Mouse (Mus musculus): ENCODE measurements around the gene Chst11.
A peak's percentile ranks its signal among the peaks of the same experiment; 100 is the strongest.

Gene Chst11

GRCm38 (mm10) chr10:83151362-83151761 is 166.1 kb downstream of the Chst11 start:
- no peak for DNase-seq

- DNase-seq = no peak
Measured at GRCm38 (mm10) chr10:83151896-83152685, 166.8 kb downstream of the Chst11 start.

DNA sequence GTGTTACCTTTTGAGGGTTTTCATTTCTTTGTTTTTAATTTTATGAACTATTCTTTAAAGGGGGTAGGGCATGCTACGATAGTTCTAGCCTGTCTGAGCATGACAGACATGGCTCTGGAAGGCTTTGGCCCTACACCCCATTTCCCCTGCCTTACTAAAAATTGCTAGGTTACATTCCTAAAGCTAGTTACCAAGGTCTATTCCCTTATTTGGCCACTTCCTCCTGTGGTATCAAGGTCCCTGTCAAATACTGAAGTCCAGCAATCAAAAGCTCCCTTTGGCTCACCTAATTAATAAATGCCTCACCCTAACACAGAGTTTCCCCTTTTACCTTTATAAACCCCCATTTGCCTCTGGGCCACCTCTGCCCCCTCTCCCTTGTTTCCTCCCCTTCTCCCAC is 167.4 kb downstream of the Chst11 start:
- DNase-seq = no peak

DNA sequence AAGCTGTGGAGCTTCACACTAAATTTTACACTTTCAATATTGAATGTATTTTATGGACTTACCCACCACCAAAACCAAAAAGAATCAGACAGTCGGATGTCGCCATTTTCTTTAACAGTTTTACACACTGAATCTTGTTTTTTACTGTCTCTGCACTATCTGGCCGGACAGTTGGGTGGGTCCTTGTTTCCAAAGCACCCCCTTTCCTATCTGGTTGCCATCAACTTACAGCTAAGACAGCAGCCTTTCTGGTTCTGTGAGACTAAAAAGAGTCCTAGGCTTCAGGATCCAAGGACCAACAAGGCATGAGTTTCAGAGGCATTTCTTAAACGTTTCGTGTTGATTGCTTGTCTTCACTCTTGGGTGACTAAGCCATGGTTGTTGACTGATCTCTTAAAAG is 168.1 kb downstream of the Chst11 start:
- no peak for DNase-seq

DNA sequence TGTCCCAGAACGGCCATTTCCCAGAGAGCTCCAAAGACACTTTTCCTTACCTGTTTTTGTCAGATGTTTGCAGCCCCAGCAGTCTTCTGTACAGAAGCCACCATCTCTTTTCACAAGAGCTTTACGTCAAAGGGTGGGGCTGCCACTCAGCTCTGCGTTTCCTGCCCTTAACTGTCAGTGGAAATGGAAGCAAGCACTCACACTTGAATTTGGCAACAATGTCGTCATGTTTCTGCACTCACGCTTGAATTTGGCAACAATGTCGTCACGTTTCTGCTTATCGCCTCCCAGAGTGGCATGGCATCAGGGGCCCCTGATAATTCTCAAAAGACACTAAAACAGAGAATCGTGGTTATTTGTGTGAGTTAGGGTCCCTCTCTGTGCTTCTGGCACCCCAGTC is 168.6 kb downstream of the Chst11 start:
- no peak for DNase-seq

DNA sequence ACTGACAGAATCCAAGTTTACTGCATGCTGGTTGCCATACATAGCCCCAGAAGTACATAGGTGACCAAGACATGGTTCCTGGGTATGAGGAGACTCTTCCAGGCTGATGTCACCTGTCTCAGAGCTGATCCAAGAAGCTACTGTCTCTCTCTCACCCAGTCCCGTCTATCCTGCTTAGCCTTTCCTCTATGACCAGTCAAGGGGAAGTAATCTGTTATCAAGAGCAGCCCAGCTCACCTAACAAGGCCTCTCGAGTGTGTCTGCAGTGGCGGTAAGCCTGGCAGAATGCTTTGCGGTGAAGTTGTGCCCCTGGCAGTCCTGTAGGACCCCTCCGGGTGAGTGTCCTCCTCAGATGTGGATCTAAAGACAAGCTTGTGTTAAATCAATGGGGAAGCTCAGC is 172.0 kb downstream of the Chst11 start:
- DNase-seq = no peak

GRCm38 (mm10) chr10:83158322-83158721 is 173.0 kb downstream of the Chst11 start:
- DNase-seq = no peak

GRCm38 (mm10) chr10:83159229-83159628 is 173.9 kb downstream of the Chst11 start:
- no peak for DNase-seq

DNA sequence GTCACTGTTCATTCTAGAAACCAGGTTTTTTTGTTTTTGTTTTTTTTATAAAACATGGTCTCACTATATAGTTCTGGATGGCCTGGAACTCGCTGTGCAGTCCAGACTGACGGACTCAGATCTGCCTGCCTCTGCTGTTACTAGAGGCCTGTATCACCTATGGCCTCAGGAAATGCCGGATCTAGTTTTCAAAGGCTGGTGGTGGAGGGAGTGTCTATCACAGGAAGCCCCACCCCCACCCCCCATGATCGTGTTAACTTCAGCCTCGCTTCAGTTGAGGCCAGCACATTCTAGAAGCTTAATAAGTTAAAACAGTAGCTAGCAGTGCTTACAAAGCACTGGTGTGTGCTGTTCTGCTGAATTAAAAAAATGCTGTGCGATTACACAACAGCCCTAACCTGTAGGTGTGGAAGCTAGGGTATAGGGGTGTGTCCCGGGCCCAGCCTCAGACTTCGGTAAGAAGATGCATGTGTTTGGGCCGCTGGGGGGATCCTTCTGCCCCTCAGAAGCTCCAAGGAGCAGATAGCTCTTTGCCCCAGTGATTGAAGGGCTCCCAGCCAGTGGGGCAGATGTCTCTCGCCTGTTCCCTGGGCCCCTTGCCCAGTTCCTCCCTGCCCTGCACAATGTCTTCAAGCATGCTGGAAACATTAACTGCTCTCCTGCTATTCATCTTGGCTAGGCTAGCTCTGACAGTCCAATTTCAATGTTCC is 176.5 kb downstream of the Chst11 start:
- DNase-seq = peak; percentile 90

DNA sequence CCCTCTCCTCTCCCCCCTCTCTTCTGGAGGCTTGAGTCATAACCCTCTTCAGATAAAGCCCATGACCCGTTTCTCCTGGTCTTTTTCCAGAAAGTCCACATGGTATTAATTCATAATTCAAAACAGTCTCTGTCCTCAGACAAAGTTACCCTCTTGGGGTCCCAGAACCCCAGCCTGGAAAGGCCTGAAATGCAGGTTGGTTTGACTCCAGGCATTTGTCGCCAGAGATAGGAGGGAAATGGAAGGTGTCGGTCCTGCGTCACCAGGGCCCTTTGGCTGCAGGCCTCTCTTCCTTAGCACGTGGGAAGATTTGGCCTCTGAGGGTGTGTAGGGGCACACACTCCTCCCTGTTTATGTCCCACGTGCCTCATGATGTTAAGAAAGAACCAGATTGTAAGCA is 178.6 kb downstream of the Chst11 start:
- DNase-seq = no peak

DNA sequence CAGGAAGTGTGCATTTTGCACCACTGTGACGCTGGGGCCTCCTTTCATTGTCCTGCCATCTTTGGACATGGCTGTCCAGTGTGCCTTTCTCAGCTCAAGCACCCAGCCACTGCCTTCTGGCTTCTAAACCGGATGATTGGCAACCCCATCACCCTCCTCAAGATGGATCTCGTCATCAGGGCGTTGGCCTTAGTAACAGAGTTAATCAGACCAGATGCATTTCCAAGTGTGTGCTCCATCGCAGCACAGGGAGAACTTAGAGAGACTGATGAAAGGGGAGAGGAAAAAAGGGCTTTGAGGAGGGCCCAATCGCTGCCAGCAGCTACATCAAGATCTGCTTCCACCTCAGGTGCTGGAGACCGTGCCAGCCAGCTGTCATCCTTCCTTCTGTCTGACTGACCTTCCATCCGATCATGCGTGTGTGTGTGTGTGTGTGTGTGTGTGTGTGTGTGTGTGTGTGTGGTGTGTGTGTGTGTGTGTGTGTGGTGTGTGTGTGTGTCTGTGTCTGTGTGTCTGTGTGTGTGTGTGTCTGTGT is 179.7 kb downstream of the Chst11 start:
- no peak for DNase-seq

GRCm38 (mm10) chr10:83165521-83166243 is 180.4 kb downstream of the Chst11 start:
- DNase-seq = no peak

- no peak for DNase-seq
Measured at GRCm38 (mm10) chr10:83166272-83166671, 181.0 kb downstream of the Chst11 start.

- DNase-seq = no peak
Measured at GRCm38 (mm10) chr10:83167492-83167891, 182.2 kb downstream of the Chst11 start.

GRCm38 (mm10) chr10:83168303-83169056 is 183.2 kb downstream of the Chst11 start:
- no peak for DNase-seq

DNA sequence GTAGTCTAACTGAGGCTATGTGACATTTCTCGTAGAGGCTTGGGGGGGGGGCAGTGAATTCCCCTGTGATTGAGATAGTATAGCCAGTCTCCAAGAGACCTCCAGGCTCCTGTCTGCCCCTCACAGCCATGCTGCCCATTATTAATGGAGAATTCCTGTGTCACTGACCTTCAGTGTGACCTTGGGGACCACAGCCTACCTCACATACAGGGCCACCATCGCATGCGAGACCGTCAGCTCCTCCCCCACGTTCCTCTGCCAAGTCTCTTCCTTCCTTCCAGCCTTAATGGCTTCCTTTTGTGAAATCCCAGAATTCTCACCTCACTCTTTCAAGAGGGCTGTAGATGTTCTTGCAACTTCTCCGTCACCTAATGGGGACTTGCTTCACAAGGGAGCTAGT is 184.3 kb downstream of the Chst11 start:
- no peak for DNase-seq

GRCm38 (mm10) chr10:83178151-83178550 is 192.9 kb downstream of the Chst11 start:
- DNase-seq = no peak

DNA sequence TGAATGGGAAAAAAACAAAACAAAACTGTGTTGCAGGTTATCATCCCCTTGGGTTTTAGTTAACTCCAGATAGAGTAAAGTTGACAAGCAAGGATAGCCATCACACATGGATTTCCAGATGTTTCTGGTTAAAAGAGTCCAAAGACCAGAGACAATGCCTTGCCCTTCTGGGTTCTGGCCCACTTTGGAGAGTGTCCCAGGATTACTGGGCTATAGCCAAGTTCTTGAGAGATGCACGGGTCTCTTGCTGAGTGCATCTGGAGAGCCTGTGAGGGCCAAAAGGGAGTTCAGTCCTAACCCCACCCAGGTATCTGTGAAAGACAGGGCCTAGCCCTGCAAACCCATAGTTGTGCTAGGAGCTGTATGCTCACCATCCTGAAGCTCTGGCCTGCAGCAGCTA is 193.4 kb downstream of the Chst11 start:
- peak; percentile 36 for DNase-seq

DNA sequence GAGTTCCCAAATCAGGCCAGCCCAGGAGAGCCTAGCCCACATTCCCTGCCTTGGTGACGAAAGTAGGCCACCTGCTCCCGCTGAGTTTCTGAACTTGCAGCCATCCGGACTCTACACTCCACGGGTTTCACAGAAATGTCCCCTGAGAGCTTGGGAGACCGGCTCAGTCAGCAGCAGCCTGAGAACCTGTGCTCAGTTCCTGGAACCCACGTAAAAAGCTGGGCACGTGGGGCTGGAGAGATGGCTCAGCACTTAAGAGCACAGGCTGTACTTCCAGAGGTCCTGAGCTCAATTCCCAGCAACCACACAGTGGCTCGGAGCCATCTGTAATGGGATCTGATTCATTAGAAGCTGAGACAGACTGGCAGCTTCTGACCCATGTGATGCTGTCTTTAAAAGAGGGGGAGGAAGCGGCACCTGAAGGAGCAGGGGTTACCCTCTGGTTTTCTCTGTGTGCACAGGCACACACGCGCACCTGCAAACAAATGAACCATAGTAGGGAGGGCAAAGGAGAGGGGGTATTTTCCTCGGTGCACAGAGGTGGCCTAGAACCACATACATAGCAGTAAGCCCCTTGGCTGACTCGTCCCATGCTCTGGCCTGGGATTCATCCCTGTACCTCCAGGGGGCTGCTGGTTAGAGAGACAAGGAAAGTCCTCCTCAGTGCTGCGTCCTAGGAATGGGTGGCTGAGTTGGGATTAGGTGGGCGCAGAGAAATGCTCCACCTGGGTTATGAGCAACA is 196.7 kb downstream of the Chst11 start:
- DNase-seq = peak; percentile 73

DNA sequence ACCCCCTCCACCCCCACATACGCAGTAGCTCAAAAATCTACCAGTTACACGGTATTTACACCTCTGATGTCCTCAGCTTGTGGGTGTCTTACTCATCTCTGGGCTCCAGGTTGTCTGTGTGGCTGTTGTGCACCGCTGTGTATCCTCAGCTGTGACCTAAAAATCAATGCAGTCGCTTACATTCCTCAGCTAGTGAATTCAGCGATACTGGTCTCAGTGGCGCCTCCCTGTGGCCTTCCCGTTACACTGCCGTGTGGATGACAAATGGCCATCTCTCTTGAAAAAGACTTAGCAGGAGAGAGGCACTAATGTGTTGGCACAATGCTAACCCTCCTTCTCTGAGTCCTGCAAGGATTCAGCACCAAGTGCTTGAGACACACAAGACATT is 197.3 kb downstream of the Chst11 start:
- peak; percentile 80 for DNase-seq

- no peak for DNase-seq
Measured at GRCm38 (mm10) chr10:83183634-83184479, 198.6 kb downstream of the Chst11 start.

All from cerebellum, adult 9-11 months (tissue).